Mouse (Mus musculus): Measurements from ENCODE around the gene Gm20388. TPM values are rescaled to one million over a fixed set of nuclear protein-coding genes. Genes with fewer than 3 reads are reported as not detected.
A peak's percentile ranks its signal among the peaks of the same experiment; 100 is the strongest.

The Gm20388 gene
- total RNA-seq, 2 experiments from 2014 or later, result not detected

DNA sequence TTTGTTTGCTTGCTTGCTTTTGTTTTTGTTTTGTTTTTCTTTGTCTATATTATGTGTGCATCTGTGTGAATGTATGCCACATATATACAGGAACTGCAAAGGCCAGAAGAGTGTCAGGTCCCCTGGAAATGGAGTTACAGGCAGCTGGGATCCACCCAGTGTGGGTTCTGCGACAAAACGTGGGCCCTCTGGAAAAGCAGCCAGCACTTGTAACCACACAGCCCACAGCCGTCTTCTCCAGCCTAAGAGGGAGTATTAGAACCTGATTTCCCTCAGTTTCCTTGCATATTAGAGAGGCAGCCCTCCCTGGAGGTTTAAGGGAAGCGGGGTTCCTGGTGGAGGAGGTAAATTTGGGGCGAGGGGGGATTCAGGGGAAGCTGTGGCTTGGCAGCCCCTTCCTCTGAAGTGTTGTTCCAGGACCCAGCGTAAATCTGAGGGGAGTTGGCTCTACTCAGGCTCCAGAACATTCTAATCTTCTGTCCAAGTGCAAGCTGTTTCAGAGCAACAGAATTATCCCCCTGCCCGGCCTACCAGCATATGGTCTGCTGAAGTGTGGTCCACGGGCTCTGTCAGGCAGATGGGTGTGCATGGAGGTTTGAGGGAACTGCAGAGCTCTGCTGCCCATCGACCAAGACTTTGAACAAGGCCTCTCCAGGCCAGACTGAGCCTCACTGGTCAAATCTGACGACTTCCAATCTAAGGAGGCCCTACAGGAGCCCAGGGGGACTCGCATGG lies 392.5 kb downstream of the Gm20388 start:
- no peak for DNase-seq (ENCODE audit: low spot score in 2 of 2)

- DNase-seq (ENCODE audit: low spot score in 2 of 2), result no peak
These were observed 393.5 kb downstream of the Gm20388 start for GRCm38 (mm10) chr8:120304097-120304496.

GRCm38 (mm10) chr8:120305800-120306385 lies 395.3 kb downstream of the Gm20388 start:
- DNase-seq (ENCODE audit: low spot score in 2 of 2), result no peak

GRCm38 (mm10) chr8:120307103-120307502 lies 396.5 kb downstream of the Gm20388 start:
- no peak for DNase-seq (ENCODE audit: low spot score in 2 of 2)

- no peak for DNase-seq (ENCODE audit: low spot score in 2 of 2)
These were observed 396.9 kb downstream of the Gm20388 start for GRCm38 (mm10) chr8:120307528-120307927.

GRCm38 (mm10) chr8:120308131-120308530 lies 397.5 kb downstream of the Gm20388 start:
- DNase-seq (ENCODE audit: low spot score in 2 of 2), result no peak

- DNase-seq (ENCODE audit: low spot score in 2 of 2), result no peak
These were observed 397.9 kb downstream of the Gm20388 start for GRCm38 (mm10) chr8:120308553-120308952.

DNA sequence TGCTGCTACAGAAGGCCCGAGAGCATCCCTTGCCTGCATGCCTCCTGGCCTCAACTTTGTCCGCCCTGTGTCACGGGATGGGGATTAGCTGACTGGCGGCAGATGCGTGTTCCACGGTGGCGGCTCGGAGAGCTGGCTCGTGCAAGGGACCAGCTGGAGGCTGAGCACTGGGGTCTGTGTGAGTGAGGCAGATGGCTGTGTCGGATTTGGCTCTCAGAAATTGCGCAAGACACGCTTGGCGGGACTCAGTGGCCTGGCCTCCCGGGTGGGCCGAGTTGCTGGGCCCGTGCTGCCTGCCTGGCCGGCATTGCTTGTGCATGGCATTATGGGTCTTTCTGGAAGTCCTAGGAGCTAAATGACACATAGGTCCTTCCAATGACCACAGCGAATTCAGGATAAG lies 398.7 kb downstream of the Gm20388 start:
- DNase-seq (ENCODE audit: low spot score in 2 of 2), result peak in 1 of 2 experiments; percentile 81

- DNase-seq (ENCODE audit: low spot score in 2 of 2), result no peak
These were observed 399.4 kb downstream of the Gm20388 start for GRCm38 (mm10) chr8:120310063-120310462.

DNA sequence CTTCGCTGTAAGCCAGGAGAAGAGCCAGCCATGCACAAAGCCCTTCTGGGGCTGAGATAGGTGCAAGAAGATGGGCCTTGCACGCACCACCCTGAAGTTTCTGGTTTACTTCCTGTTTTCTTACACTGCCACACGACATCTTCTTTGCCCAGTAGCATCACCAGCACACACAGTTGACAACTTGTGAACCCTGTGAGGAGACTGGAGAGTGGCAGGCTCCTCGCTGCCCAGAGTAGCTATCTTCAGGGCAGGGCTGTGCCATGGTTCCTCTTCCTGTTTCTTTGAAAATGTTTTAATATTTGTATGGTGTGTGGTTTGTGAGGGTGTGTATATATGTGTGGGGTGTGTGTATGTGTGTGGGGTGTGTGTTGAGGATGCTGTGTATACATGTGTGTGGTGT lies 401.8 kb downstream of the Gm20388 start:
- DNase-seq (ENCODE audit: low spot score in 2 of 2), result no peak

GRCm38 (mm10) chr8:120313674-120314073 lies 403.0 kb downstream of the Gm20388 start:
- no peak for DNase-seq (ENCODE audit: low spot score in 2 of 2)

GRCm38 (mm10) chr8:120314932-120315331 lies 404.3 kb downstream of the Gm20388 start:
- no peak for DNase-seq (ENCODE audit: low spot score in 2 of 2)

GRCm38 (mm10) chr8:120315644-120316043 lies 405.0 kb downstream of the Gm20388 start:
- no peak for DNase-seq (ENCODE audit: low spot score in 2 of 2)

DNA sequence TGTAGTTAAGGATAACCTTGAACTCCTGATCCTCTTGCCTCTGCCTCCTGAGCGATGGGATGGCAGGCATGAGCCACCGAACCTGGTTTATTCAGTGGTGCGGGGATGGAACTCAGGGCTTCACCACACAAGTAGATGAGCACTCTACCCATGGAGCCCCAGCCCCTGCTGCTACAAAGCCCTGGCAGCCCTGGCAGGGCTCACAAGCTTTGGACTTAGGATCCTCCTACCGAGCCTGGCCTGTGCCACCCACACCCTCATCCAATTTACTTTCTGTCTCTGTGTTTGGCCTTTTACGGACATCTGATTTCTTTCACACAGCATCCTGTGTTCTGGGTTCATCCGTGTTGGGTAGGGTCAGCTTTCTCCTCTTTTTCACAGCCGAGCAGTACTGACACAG lies 406.1 kb downstream of the Gm20388 start:
- DNase-seq (ENCODE audit: low spot score in 2 of 2), result no peak

- DNase-seq (ENCODE audit: low spot score in 2 of 2), result peak in 1 of 2 experiments; percentile 53
These were observed 406.6 kb downstream of the Gm20388 start for GRCm38 (mm10) chr8:120317118-120317824.

GRCm38 (mm10) chr8:120318476-120318991 lies 407.9 kb downstream of the Gm20388 start:
- DNase-seq (ENCODE audit: low spot score in 2 of 2), result no peak

DNA sequence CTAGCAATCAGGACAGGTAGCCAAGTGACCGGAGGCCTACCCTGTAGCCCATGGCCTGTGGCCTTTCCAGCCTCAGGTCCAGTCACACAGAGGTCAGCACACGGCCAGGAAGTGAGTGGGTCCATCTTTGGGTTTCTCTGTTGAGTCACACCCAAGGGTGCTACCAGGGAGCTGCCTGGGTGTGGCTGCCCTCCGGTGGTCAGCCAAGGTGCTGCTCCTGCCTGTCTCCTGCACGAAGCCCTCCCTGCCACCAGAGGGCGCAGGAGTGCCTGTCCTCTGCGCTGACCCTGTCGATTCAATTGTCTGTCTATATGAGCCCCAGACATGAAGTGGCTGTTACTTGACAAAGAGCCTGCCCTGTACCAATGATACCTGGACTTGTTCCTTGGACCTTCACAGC lies 408.8 kb downstream of the Gm20388 start:
- DNase-seq (ENCODE audit: low spot score in 2 of 2), result peak in 1 of 2 experiments; percentile 75

GRCm38 (mm10) chr8:120320146-120320545 lies 409.5 kb downstream of the Gm20388 start:
- no peak for DNase-seq (ENCODE audit: low spot score in 2 of 2)

DNA sequence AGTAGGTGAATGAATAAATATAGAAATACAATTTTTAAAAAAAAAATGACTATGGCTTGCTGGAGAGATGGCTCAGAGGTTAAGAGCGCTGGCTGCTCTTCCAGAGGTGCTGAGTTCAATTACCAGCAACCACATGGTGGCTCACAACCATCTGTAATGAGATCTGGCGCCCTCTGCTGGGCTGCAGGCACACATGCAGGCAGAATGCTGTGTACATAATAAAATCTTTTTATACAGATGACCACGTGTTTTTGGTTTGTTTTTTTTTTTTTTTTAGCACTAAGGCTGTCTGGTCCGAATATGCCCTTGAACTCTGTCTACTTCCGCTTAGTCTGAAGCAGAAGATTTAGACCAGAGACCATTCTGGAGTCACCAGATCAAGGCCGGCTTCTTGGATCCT lies 411.1 kb downstream of the Gm20388 start:
- no peak for DNase-seq (ENCODE audit: low spot score in 2 of 2)

DNA sequence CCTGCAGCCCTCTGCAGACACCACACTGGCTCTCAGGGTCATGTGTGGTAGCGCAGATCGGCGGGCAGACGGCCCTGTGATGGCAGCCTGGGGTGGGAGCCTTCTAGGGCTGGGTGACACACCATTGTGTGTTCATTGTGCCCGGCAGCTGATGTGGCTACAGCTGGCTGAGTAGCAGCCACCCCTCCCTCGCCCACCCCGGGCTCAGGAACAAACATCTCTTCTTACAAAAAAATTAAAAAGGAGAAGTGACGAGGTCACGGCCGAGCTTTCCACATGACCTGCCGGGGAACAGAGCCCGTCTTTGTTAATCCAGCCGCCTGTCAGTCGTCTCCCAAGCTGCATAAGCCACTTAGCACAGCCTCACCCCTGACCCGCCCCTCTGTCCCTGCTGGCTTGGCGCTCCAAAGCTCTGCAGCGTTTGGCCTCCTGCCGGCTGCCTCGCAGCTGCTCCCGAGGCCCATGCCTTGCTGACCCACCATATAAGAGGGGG lies 412.4 kb downstream of the Gm20388 start:
- peak in 1 of 2 experiments; percentile 60 for DNase-seq (ENCODE audit: low spot score in 2 of 2)

GRCm38 (mm10) chr8:120324555-120324954 lies 413.9 kb downstream of the Gm20388 start:
- DNase-seq (ENCODE audit: low spot score in 2 of 2), result no peak
